Mouse (Mus musculus) hindlimb bud, embryonic 11.5 days (tissue): Measurements from ENCODE around the gene Pram1.

Experiments used
- DNase-seq: peaks from one replicate; pipeline ENCODE4 v3.0.0-alpha.2; 2012; ENCODE audit warnings: low read depth, low spot score; ENCODE audit errors: extremely low spot score

Pram1 gene

DNA sequence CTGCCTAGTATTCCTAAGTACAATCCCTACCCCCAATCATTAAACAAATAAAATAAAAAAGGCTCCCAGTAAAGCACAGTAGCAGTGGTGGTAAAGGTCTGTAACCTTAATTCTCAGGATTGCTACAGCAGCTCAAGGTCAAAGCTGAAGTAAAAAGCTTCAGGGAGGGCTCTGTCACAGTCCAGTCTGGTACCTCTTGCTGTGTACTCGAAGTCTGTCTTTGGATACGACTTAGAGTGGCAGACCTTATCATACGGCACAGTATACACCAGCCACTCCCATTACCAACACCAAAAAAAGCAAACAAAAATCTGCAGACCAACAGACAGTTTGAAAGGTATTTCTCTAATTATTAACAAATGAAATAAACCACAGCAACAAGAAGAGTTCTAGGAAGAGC lies 29.0 kb downstream of the Pram1 start:
- DNase-seq = no peak

DNA sequence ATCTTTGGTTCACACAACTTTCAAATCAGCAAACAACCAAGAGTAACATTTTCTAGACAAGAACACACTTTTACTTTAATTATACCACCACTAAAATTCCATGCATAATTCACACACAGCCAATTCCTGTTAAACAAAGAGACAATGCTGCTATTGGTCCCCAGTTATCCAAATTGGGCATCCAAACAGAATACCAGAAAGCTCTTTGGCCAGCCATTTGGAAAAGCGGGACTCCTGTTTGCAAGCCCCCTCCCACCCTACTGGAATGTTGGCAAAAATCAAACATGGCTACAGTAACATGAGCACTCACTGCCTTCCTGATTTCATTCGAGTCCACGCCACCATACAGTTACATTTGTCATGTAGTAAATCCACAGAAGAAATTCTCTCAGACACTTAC lies 31.8 kb downstream of the Pram1 start:
- DNase-seq = no peak

DNA sequence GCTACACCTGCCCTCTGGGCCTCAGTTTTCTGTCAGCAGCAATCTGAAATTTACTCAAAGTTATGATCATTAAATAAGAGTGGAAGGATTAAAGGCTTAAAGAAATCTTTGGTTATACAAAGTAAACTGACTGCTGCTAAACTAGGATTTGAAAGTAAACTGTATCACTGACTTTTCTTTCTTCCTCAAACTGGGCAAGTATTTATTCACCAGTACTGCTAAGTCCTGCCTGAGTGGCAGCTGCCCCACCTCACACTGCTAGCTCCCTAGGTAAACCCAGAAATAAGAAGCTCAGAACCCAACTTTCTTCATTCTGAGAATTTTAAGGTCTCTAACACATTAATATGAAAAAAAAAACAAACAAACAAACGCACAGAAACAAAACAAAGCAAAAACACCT lies 36.0 kb downstream of the Pram1 start:
- no peak for DNase-seq

DNA sequence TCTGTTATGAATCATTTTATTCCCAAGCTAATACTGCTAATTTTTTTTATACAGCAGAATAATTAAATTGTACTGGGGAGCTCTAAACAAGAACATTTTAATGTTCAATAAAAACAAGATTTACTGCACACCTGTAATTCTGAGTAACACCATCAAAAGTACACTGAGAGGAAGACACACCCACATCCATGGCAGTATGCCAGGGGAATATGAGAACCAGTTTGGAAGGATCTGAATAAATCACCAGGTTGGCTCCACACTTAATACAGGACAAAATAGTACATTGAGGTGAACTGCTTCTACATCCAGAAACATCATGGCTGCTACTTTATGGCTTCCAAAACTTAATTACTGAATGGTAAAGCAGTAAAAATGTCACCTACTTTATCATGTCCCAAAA lies 37.6 kb downstream of the Pram1 start:
- no peak for DNase-seq

DNA sequence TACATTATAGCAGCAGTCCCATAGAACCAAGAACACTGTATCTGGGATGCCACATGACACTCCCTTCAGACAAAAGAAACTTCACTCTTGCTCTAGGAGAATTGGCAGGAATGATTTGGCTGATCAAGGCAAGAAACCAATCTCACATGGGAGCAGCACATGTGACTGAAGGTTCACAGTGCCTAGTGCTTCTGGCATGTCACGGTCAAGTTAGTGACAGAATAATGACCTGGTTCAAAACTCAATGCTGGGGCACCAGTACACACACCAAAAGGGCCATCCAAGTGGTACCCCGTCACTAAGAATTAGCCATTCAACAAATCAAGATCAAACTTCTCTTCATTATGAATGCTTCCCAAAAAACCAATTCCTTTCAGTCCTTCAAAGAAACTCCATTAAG lies 38.2 kb downstream of the Pram1 start:
- no peak for DNase-seq

DNA sequence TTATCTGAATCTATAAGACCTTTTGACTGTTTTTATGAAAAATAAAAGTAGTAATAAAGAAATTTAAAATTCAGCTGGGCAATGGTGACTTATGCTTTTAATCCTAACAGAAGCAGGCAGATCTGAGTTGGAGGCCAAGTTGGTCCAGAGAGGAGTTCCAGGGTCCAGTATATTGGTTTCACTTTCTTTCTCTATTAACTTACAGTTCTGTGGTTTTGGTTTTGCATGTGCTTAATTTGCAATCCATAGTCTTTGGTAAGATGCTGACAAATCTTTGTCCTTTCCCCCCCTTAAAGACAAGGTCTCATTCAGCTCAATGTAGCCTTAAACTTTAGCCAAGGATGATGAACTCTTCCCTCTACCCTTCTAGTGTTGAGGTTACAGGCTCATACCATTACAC lies 40.9 kb downstream of the Pram1 start:
- DNase-seq = no peak

DNA sequence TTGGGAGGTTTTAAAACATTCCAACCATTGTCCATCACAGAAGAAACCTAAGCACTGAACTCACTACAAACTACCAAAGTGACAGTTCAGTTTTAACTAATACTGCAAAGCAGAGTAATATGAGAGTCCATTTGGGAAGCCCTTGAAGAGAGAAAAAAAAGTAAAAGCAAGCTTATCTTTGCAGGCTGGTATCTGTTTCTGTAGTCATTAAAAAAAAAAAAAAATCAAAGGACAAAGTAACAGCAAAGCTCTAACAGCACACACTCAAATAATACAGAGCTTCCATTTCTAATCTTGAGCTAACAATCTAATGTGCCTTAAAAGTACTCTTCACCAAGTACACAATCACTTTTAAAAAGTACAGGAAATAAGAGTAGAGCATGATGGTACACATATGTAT lies 43.9 kb downstream of the Pram1 start:
- DNase-seq = no peak

DNA sequence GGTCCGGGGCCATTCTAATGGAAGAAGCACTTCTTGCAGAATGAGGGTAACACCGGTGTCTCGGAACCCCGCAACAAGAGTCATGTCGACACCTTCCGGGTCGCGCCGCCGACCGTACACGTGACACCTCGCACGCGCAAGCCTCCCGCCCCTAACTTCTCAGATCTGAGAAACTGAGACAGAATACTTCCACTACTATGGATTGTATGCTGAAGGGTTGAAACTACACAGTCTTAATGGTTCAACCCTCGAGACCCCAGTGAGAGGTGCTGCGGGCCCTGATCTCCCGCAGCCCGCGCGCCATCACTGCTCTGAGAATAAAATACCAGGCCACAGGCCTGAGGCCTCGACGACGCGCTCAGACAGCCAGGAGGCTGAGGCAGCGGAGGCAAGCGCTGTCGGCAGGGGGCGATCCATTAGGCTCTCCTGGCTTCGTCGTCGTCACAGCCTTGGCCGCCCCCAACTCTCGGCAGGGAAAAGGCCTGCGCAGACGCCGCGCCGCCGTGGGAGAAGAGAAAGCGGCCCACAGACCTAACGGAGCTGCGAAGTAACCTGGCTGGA lies 46.9 kb downstream of the Pram1 start:
- DNase-seq = no peak

DNA sequence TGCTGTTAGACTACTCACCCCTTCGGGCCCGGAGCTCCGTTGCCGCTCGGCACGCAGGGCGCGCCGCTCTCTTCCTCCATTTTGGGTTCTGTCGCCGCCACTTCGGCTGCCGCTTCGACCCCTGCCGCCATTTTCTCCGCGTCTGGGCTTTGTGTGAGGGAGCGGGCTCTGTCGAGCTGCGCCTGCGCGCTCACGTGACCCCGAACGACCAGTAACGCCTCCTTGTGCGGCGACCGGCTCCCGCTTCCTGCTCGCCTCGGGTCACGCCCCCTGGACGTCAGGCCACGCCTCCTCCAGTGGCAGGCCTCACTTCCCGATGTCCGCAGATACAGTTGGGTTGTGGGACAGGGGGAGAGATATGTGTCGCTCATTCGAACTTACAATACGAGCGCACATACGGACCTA lies 47.4 kb downstream of the Pram1 start:
- DNase-seq = peak; percentile 81

DNA sequence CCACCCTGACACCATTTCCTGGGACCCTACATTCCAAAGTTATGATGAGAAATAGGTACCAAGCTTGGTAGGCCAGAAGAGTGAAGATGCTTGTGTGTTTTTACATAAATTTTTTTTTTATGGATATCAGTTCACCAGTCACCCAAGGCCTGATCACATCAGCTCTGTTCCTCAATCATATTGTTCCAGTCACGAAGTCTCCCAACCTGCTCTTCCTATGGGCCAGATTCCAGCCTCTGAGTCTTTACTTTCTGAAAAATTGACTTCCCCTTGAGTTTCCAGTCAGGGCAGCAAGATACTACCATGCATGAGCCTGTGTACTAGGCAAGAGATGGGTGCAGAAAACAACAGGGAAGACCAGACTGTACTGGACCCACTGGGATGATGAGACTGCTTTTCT lies 48.9 kb downstream of the Pram1 start, which contains the start of gene Hnrnpm:
Hnrnpm (minus strand) TSS at position 101 of the 400 bp plus-strand sequence.
- DNase-seq = no peak
